Mouse (Mus musculus) kidney, postnatal 0 days (tissue): ENCODE results near the gene Ntf5. TPM values are rescaled to one million over a fixed set of nuclear protein-coding genes. Genes with fewer than 3 reads are reported as not detected.
"Not testable (repeated sequence)": the region's sequence is repeated elsewhere in the genome, so short reads cannot be mapped to it uniquely, and the experiment has no call there.

Source experiments
- ATAC-seq: fragments of 200-750 bp; cut with Nextera tagmentation; replicated peaks from 2 replicates; pipeline ENCODE4 v1.8.0; 2017; ENCODE audit warnings: low read depth, moderate number of reproducible peaks, moderate TSS enrichment, moderate library complexity; ENCODE audit not compliant: low FRiP score
- DNase-seq: peaks from one replicate; pipeline ENCODE4 v3.0.0-alpha.2; 2016; ENCODE audit warnings: low spot score
- H3K27ac ChIP-seq: fragments of 300-500 bp; sonication (generic); 2 replicates; pipeline ENCODE4 v1.5.1; 2014; ENCODE audit warnings: mild to moderate bottlenecking
- H3K27me3 ChIP-seq: fragments of 300-500 bp; sonication (generic); 2 replicates; pipeline ENCODE4 v1.6.1; 2014; ENCODE audit warnings: low read length, mixed read lengths; ENCODE audit not compliant: insufficient read depth
- H3K36me3 ChIP-seq: fragments of 300-500 bp; sonication (generic); 2 replicates; pipeline ENCODE4 v1.6.1; 2014; ENCODE audit warnings: low read length, mixed read lengths; ENCODE audit not compliant: insufficient read depth
- H3K4me1 ChIP-seq: fragments of 300-500 bp; sonication (generic); replicated peaks from 2 replicates; pipeline ENCODE4 v1.6.1; 2014; ENCODE audit warnings: antibody characterized with exemption, low read length, mixed read lengths; ENCODE audit not compliant: insufficient read depth
- H3K4me2 ChIP-seq: fragments of 300-500 bp; sonication (generic); 2 replicates; pipeline ENCODE4 v1.6.1; 2014; ENCODE audit warnings: mild to moderate bottlenecking, low read length, moderate library complexity, mixed read lengths
- H3K4me3 ChIP-seq: fragments of 300-500 bp; sonication (generic); replicated peaks from 2 replicates; pipeline ENCODE4 v1.5.1; 2014; ENCODE audit warnings: low read depth, low read length
- H3K9ac ChIP-seq: fragments of 300-500 bp; sonication (generic); 2 replicates; pipeline ENCODE4 v1.6.1; 2014; ENCODE audit warnings: low read depth, low read length
- H3K9me3 ChIP-seq: fragments of 300-500 bp; sonication (generic); replicated peaks from 2 replicates; pipeline ENCODE4 v1.6.1; 2016; ENCODE audit warnings: low read length, inconsistent platforms, mixed read lengths
- CTCF ChIP-seq: IDR thresholded peaks from 2 replicates; pipeline ENCODE4 v1.5.1; 2016; ENCODE audit warnings: antibody characterized with exemption, low read depth, mild to moderate bottlenecking, moderate library complexity
- WGBS: fragments of 180-500 bp; shearing (Covaris S2); extraction: QIAGEN DNeasy Blood & Tissue Kit; methylation state at CpG from one replicate; pipeline ENCODE4 v1.1.7; 2014; 5-methylcytosine and 5-hydroxymethylcytosine counted together
- polyA plus RNA-seq: library from polyadenylated mRNA; unstranded; fragments of >200 nt; fragmentation: Nextera tagmentation; extraction: Ambion mirVana; gene quantifications from 2 replicates; pipeline ENCODE4 v1.2.1, GENCODE M21; 2015

Ntf5 gene
- polyA plus RNA-seq, 1 experiment from 2014 or later: 1.5 TPM

DNA sequence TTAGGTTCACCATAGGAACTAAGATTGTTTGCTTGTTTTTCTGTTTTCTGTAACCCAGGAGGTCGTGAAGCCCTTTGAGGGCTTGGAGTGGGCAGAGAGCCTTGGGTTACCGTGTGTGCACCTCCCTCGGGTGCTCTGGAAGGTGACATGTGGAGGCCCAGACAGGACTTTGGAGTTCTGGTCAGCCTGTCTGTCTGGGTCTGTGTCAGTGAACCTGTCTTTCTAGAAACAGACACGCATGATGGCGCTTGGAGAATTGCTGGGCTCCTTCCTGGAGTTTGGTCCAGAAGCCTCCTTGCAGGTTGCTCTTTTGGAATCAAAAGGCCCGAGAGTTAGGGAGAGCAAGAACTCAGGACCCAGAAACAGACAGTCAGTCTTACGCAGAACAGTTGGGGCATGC lies 46.9 kb downstream of the Ntf5 start:
- H3K36me3 ChIP-seq: peaks cover 18% of the 10 kb centered on the region; the same call in 1 of the 2 replicates
- no peak for DNase-seq
- peaks cover 22% of the 10 kb centered on the region for H3K4me1 ChIP-seq
- H3K4me2 ChIP-seq: peak overlapping the region; percentile 58
- peak overlapping the region; percentile 35 for H3K9ac ChIP-seq
- peak overlapping the region; percentile 89 for H3K27ac ChIP-seq
- 59% methylated on average over 7 of the region's 7 CpGs for WGBS
- no peaks in the 10 kb centered on the region for H3K9me3 ChIP-seq
- peak overlapping the region; percentile 83; the same call in 1 of the 2 replicates for H3K4me3 ChIP-seq
- ATAC-seq: peak; percentile 8; the same call in 1 of the 2 replicates
- no peaks in the 10 kb centered on the region for H3K27me3 ChIP-seq
- TF ChIP-seq CTCF: no peak

DNA sequence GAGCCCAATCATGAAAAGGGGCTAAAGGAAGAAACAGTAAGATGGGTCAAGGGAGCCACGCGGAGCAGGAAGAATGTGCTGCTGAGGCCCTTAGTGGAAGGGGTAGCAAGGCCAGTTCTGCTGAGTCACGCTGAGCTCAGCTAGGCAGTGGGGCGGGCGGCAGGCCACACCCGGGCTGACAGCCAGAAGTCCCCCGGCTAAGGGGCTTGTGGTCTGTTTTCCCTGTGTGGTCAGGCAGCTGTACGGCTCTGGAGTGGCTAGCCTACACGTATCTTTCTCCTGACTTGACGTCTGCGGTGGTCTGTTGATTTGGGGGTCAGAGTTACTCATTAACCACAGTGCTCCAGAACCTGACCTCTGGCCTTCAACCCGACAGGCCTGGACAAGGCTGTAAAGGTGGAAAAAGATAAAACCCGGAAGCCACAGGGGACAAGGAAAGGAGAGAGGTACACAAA lies 47.4 kb downstream of the Ntf5 start:
- Histone ChIP-seq H3K4me1 (peaks cover 27% of the 10 kb centered on the region), H3K4me3 (no peak overlapping the region), H3K9me3 (no peaks in the 10 kb centered on the region), H3K4me2 (peak overlapping the region; percentile 58), H3K9ac (peak overlapping the region; percentile 35), H3K27ac (peak overlapping the region; percentile 89), H3K27me3 (no peaks in the 10 kb centered on the region), H3K36me3 (peaks cover 16% of the 10 kb centered on the region; the same call in 1 of the 2 replicates)
- ATAC-seq (0 out of 2 replicates have a peak, but pooled peaks have one; percentile 2), DNase-seq (peak; percentile 79)
- no peak for TF ChIP-seq CTCF
- 10% methylated on average over 13 of the region's 13 CpGs for WGBS

DNA sequence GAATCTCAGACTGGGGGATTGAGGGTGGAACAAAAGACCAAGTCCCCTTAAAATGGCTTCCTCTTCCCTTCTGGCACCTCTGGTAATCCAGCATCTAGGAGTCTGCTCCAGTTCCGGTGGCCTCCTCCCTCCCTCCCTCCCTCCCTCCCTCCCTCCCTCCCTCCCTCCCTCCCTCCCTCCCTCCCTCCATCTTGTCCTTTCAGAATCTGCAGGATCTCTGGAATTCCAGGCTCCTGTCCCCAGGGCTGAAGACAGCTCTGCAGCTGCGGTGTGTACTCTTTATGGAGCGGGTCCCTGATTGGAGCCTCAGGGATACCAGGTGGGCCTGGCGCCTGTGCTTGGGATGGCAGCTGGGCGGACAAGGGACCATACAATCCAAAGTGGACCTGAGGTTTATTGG lies 47.8 kb downstream of the Ntf5 start:
- Histone ChIP-seq H3K4me1 (peaks cover 29% of the 10 kb centered on the region), H3K27me3 (no peaks in the 10 kb centered on the region)

DNA sequence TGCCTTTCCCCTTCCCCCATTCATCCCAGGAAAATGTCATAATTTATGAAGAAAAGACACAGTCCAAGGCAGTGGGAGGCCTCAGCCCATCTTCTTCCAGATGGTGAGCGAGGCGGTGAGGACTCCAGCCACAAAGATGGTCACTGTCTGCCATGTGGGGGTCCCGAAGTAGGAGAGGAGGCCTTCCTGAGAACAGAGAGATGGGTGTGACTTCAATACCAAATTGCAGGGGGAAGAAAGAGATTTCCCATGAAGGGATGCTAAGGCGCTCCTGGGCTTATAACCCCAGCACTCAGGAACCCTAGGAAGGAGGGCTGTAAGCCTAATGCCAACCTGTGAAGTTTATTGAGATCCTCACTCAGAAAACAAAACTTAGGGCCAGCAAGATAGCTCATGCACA lies 48.3 kb downstream of the Ntf5 start:
- DNase-seq (no peak), ATAC-seq (no peak)
- H3K27me3 ChIP-seq: no peaks in the 10 kb centered on the region
- peak overlapping the region; percentile 89; the same call in 1 of the 2 replicates for H3K27ac ChIP-seq
- H3K36me3 ChIP-seq: peaks cover 12% of the 10 kb centered on the region; the same call in 1 of the 2 replicates
- 84% methylated on average over 4 of the region's 4 CpGs for WGBS
- H3K4me3 ChIP-seq: no peak overlapping the region
- H3K4me1 ChIP-seq: peaks cover 29% of the 10 kb centered on the region
- H3K4me2 ChIP-seq: no peak overlapping the region
- TF ChIP-seq CTCF: no peak
- no peak overlapping the region for H3K9ac ChIP-seq
- no peaks in the 10 kb centered on the region for H3K9me3 ChIP-seq

More for the DNA sequence above, 47.8 kb downstream of the Ntf5 start:
- Histone ChIP-seq H3K36me3 (peaks cover 12% of the 10 kb centered on the region; the same call in 1 of the 2 replicates), H3K4me3 (no peak overlapping the region), H3K27ac (peak overlapping the region; percentile 89), H3K9me3 (no peaks in the 10 kb centered on the region), H3K4me2 (peak overlapping the region; percentile 58; the same call in 1 of the 2 replicates), H3K9ac (peak overlapping the region; percentile 35; the same call in 1 of the 2 replicates)
- DNase-seq (peak; percentile 62), ATAC-seq (no peak)
- no peak for TF ChIP-seq CTCF
- 70% methylated on average over 4 of the region's 5 CpGs for WGBS

DNA sequence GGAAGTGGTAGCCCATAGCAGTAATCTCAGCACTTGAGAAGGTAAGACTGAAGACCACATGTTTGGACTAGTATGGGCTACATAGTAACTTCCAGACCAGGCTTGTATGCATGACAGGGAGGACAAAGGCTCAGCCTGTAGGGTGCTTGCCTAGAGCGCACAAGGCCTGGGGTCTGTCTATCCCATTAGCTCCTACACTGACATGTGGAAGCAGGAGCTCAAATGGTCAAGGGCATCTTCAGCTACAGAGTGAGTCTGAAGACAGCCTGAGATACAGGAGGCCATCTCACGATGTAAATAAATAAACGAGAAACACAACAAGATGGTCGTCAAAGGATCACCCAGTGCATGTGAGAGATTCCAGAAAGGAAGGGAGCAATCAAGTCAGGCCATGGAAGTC lies 48.8 kb downstream of the Ntf5 start:
- peaks cover 12% of the 10 kb centered on the region; the same call in 1 of the 2 replicates for H3K36me3 ChIP-seq
- WGBS: 91% methylated on average over 4 of the region's 4 CpGs
- peaks cover 28% of the 10 kb centered on the region for H3K4me1 ChIP-seq
- no peak overlapping the region for H3K9ac ChIP-seq
- no peaks in the 10 kb centered on the region for H3K27me3 ChIP-seq
- no peak for ATAC-seq
- H3K4me3 ChIP-seq: no peak overlapping the region
- H3K4me2 ChIP-seq: no peak overlapping the region
- H3K9me3 ChIP-seq: no peaks in the 10 kb centered on the region
- TF ChIP-seq CTCF: no peak
- no peak overlapping the region for H3K27ac ChIP-seq
- no peak for DNase-seq

DNA sequence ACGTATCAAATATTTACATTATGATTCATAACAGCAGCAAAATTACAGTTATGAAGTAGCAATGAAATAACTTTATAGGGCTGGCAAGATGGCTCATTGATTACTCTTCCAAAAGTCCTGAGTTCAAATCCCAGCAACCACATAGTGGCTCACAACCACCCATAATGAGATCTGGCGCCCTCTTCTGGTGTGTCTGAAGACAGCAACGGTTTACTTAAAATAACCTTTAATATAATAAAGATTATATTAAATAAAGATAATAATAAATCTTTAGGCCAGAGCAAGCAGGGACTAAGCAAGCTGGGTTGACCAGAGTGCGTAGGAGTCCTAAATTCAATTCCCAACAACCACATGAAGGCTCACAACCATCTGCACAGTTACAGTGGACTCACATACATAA lies 49.4 kb downstream of the Ntf5 start:
- Histone ChIP-seq H3K36me3 (peaks cover 12% of the 10 kb centered on the region; the same call in 1 of the 2 replicates), H3K4me1 (peaks cover 23% of the 10 kb centered on the region)
- peak; percentile 46; the same call in 1 of the 2 replicates for TF ChIP-seq CTCF
- not testable (repeated sequence) for H3K27me3 ChIP-seq, H3K4me2 ChIP-seq, H3K27ac ChIP-seq, H3K9ac ChIP-seq, H3K9me3 ChIP-seq, H3K4me3 ChIP-seq, ATAC-seq, DNase-seq
- WGBS: 78% methylated on average over 4 of the region's 4 CpGs
